Mouse (Mus musculus): Measurements from ENCODE around the gene Arpc4.
A peak's percentile ranks its signal among the peaks of the same experiment; 100 is the strongest.

Arpc4 gene

GRCm38 (mm10) chr6:113366639-113367038 lies 11.3 kb upstream of the Arpc4 start:
- DNase-seq: no peak

DNA sequence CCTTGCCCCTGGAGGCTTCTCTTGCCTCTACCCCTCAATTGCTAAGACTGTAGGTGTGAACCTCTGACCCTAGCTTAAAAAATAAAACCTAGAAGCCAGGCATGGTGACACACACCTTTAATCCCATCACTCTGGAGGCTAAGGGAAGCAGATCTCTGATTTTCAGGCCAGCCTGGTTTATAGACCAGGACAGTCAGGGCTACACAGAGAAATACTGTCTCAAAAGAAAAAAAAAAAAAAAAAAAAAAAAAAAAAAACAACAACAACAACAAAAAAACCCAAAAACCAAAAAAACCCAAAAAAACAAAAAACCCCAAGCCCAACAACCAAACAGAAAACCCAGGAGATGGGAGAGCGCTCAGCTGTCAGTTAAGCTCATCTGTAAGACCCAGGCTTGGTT lies 10.3 kb upstream of the Arpc4 start:
- no peak for DNase-seq

DNA sequence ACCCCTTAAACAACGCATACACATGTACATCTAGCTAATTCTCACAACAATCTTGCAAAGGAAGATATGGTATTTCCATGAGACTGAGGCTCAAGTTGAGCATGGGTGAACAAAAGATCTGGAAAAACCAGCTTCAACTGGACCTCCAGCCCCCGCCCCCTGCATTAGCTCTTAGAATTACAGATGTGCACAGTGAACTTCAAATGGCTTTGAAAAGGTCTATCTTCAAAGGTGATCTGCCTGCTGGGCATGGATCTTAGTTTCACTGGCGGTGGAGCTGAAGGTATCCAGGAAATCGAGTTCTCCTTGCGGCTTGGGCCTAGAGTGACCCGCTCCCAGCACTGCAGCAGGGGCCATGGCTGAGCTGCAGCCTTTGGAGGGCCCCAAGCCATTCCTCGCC lies 9.8 kb upstream of the Arpc4 start:
- DNase-seq: no peak

GRCm38 (mm10) chr6:113368577-113368976 lies 9.3 kb upstream of the Arpc4 start:
- DNase-seq: no peak

- DNase-seq: no peak
These were observed 7.6 kb upstream of the Arpc4 start for GRCm38 (mm10) chr6:113370194-113370929.

GRCm38 (mm10) chr6:113373491-113373890 lies 4.4 kb upstream of the Arpc4 start:
- no peak for DNase-seq

DNA sequence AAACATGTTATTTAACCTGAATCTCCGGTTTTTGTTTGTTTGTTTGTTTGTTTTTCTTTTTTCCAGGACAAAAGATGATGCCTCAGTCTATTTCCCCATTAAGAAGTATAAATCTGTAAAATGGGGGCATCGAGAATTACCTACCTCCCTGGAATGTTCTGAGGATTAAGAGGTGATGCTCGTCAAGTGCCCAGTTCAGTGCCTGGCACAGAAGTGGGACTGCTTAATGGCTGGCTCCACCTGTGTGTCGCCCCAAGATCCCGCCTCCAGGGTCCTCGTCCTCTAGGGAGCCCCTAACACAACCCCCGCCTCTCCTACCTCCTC lies 781 bp upstream of the Arpc4 start:
- DNase-seq: no peak

GRCm38 (mm10) chr6:113379246-113379645 lies 1.3 kb downstream of the Arpc4 start:
- no peak for DNase-seq

DNA sequence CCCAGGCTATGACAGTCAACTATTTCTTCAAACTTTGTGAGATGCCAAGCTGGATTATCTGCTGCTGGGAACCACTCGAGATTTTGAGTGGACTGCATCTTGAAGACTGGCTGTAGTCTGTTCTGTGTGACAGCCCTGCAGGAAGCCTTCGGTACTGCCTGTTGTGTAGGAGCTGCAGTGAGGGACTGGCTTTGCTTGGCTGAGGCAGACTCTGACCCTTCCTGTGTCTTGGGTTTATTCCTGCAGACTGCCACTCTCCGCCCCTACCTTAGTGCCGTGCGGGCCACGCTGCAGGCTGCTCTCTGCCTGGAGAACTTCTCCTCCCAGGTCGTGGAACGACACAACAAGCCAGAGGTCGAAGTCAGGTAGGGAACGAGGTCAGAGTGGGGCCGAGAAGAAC lies 2.6 kb downstream of the Arpc4 start:
- no peak for DNase-seq

DNA sequence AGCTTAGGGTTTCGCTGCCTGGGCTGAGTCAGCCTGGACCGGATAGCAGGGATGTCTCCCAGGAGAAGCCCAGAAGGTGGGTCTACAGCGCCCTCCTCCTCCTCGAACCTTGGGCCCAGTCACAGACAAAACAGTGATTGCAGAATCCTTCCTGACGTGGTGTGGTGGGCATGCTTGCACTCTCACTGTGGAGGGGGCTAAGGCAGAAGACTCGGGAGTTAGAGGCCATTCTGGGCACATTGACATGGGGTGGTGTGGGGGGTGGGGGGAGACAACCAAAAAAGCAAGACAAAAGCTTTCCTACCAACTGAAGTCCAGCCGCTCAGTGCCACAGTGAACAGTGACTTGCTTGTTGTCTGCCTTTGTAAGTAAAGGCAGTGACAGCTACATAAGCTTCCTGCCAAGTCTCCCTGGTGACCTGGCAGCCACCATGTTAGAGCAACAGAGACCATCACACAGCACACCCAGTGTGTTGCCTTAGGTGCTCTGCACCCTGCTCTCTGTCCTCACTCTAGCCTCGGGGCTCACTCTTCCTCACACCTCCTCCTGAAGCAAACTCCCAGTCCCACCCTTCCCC lies 6.5 kb downstream of the Arpc4 start:
- no peak for DNase-seq

GRCm38 (mm10) chr6:113385160-113385714 lies 7.3 kb downstream of the Arpc4 start:
- DNase-seq: no peak

DNA sequence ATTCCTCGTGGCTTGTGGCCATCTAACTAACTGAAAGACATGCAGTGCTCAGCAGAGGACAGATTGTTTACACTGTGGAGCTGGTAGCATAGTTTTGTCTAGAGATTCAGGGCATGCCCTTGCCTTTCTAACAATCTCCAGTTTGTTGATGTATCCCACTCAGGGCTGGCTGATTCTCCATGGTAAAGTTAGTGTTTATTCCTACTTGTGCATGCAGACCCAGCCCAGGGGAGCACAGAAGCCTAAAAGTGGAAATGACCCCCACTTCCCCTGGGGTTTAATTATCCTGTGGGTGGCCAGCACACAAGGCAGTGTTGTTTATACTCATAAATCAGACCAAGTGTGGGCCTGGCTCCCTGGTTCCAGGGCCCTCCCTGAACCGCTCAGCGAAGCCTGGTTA lies 8.1 kb downstream of the Arpc4 start:
- DNase-seq: no peak

DNA sequence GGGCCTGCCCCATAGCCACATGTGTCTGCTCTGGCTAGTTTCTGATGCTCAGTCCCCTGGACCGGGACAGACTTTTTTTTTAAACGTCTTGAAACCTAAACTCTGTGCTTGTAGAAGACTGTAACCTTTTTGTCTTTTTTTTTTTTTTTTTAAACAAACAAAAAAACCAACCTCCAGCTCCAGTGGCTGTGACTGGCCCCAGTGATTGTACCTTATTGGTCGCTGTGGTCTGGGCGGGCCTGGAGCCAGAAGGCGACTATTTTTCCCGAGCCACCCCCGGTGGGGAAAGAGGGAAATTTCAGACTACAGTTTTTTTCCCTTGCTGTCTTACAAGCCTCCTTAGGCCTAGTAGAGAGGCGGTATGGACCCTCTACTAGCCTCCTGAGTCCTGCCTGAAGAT lies 11.0 kb downstream of the Arpc4 start, which contains the start of gene Ttll3:
Gene Ttll3, plus strand, starts transcription at position 301 of the 400 bp plus-strand sequence.
- DNase-seq: no peak

GRCm38 (mm10) chr6:113390715-113391114 lies 12.8 kb downstream of the Arpc4 start:
- no peak for DNase-seq

- no peak for DNase-seq
These were observed 14.1 kb downstream of the Arpc4 start for GRCm38 (mm10) chr6:113392015-113392386.

DNA sequence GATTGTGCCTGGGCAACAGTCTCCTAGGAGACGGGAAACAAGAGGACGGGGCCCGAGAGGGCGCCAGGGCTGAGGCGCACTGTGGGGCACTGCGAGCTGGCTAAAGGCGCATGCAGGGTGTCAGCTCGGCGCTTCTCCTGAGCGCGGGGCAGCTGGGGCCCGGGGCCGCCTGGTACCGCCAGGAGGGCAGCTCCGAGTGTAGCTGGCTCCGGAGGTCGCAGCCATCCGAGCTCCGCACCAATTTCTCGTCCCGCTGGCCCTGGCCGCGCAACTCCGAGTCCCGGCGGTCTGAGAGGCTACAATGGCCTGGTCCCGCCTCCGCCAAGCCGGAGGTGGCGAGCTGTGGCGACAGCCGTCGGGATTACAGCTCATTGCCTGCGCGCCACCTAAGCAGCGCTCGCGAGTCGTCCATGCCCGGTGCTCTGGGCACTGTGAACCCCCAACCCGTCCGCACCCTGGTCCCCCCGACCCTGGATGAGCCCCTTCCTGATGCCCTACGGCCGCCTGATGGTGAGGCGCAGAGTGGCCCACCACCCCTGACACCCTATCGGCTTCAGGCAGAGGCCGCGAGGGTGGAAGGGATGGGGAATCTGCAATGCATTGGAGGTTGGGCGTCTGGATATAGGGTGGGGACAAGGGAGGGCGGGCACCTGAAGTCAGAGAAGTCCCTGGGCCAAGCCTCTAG lies 14.6 kb downstream of the Arpc4 start:
- peak; percentile 44 for DNase-seq

- no peak for DNase-seq
These were observed 16.0 kb downstream of the Arpc4 start for GRCm38 (mm10) chr6:113393951-113394350.

DNA sequence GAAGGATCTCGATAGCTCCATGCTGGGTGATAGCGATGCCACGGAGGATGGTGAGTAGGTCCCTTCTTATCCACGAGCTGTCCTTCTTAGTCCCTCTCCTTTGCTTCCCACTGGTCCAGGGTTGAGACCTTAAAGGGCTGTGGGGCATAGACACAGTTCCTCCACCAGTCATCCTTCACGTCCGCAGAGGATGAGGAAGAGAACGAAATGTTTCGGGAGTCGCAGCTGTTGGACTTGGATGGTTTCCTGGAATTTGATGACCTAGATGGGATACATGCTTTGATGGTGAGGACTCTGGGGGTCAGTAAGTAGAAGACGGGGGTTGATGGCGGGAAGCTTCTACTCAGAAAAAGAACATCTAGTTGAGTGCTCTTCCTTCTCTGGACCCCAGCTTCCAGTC lies 16.9 kb downstream of the Arpc4 start:
- no peak for DNase-seq

DNA sequence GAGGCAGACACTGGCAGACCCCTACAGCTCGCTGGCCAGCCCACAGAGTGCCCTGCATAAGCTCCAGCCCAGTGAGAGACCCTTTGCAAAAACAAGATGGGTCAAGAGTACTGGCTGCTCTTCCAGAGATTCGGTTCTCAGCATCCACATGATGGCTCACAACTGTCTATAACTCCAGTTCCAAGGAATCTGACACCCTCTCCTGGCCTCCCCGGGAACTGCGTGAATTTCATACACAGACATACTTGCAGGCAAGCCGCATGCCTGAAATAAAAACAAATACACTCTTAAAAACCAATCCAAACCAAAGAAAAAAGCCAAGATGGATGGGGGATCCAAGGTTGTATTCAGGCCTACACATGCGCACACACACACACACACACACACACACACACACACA lies 17.6 kb downstream of the Arpc4 start:
- no peak for DNase-seq

GRCm38 (mm10) chr6:113396270-113397030 lies 18.5 kb downstream of the Arpc4 start:
- DNase-seq: no peak

DNA sequence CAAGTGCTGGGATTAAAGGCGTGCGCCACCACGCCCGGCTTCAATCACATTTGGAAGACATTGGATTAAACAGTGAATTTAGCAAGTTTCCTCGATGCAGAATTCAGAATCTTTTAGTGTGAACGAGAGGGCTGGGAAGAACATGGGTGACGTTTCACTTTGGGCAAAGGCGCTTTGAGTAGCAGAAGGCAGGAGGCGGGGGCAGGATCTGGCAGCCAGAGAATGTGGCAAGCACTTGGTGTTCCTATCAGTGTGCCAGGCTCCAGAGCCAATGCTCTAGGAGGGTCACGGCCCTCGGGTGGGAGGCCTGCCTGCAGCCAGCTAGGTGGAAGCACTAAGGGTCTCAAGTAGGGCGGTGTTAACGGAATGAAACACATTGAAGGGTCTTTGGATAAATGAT lies 24.2 kb downstream of the Arpc4 start:
- DNase-seq: no peak

- no peak for DNase-seq
These were observed 26.9 kb downstream of the Arpc4 start for GRCm38 (mm10) chr6:113404649-113405448.

DNA sequence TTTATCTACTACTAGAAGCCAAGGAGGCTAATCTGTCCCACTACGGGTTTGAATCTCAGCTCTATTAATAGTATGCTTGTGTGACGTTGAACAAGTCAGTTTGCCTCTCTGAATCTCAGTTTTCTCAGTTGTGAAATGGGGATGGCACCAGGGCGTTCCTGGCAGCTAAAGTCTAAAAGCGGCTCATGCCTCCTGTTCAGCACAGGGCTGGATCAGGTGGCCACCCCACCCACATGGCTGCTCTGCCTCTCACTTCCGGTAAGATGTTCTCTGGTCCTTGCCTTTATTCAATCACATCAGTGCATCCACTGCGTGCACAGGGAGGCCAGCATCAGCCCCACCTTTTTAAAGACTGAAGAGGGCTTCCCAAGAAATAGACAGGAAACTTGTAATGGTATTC lies 27.6 kb downstream of the Arpc4 start:
- DNase-seq: no peak

All from lung, postnatal 10 days (tissue).